Mouse (Mus musculus) stomach, postnatal 0 days (tissue): Measurements from ENCODE around the gene Agbl4. TPM values are rescaled to one million over a fixed set of nuclear protein-coding genes. Genes with fewer than 3 reads are reported as not detected.

Experiments used
- ATAC-seq: fragments of 200-750 bp; cut with Nextera tagmentation; 2 replicates; pipeline ENCODE4 v1.8.0; 2017; ENCODE audit not compliant: low FRiP score, low TSS enrichment
- DNase-seq: peaks from one replicate; pipeline ENCODE4 v3.0.0-alpha.2; 2016; ENCODE audit warnings: low spot score
- H3K27ac ChIP-seq: fragments of 300-500 bp; sonication (generic); replicated peaks from 2 replicates; pipeline ENCODE4 v1.5.1; 2014; ENCODE audit warnings: mild to moderate bottlenecking, control low read depth
- H3K27me3 ChIP-seq: fragments of 300-500 bp; sonication (generic); 2 replicates; pipeline ENCODE4 v1.6.1; 2014; ENCODE audit warnings: low read length; ENCODE audit not compliant: control insufficient read depth, insufficient read depth
- H3K36me3 ChIP-seq: fragments of 300-500 bp; sonication (generic); 2 replicates; pipeline ENCODE4 v1.6.1; 2014; ENCODE audit warnings: low read length, mixed read lengths; ENCODE audit not compliant: control insufficient read depth, insufficient read depth
- H3K4me1 ChIP-seq: fragments of 300-500 bp; sonication (generic); replicated peaks from 2 replicates; pipeline ENCODE4 v1.6.1; 2014; ENCODE audit warnings: antibody characterized with exemption; ENCODE audit not compliant: control insufficient read depth, insufficient read depth
- H3K4me2 ChIP-seq: fragments of 300-500 bp; sonication (generic); replicated peaks from 2 replicates; pipeline ENCODE4 v1.6.1; 2014; ENCODE audit warnings: low read depth, mild to moderate bottlenecking, control low read depth, moderate library complexity
- H3K4me3 ChIP-seq: fragments of 300-500 bp; sonication (generic); 2 replicates; pipeline ENCODE4 v1.5.1; 2014; ENCODE audit warnings: low read depth, low read length, control low read depth
- H3K9ac ChIP-seq: fragments of 300-500 bp; sonication (generic); 2 replicates; pipeline ENCODE4 v1.6.1; 2014; ENCODE audit warnings: mild to moderate bottlenecking, low read length, control low read depth, mixed read lengths
- H3K9me3 ChIP-seq: fragments of 300-500 bp; sonication (generic); 2 replicates; pipeline ENCODE4 v1.6.1; 2016; ENCODE audit warnings: low read length; ENCODE audit not compliant: control insufficient read depth
- CTCF ChIP-seq: IDR thresholded peaks from 2 replicates; pipeline ENCODE4 v1.5.1; 2016; ENCODE audit warnings: antibody characterized with exemption, low read depth, mild to moderate bottlenecking, moderate library complexity
- EP300 ChIP-seq: optimal IDR thresholded peaks from 2 replicates; pipeline ENCODE3; 2016; ENCODE audit warnings: antibody characterized with exemption
- WGBS: fragments of 180-500 bp; shearing (Covaris S2); extraction: QIAGEN DNeasy Blood & Tissue Kit; methylation state at CpG from one replicate; pipeline ENCODE4 v1.1.7; 2014; 5-methylcytosine and 5-hydroxymethylcytosine counted together
- polyA plus RNA-seq: library from polyadenylated mRNA; unstranded; fragments of >200 nt; fragmentation: Nextera tagmentation; extraction: Ambion mirVana; gene quantifications from 2 replicates; pipeline ENCODE4 v1.2.1, GENCODE M21; 2015

The Agbl4 gene
- polyA plus RNA-seq, 1 experiment from 2014 or later = 0.10 TPM

GRCm38 (mm10) chr4:110641417-110641816 lies 244.0 kb downstream of the Agbl4 start:
- Histone ChIP-seq H3K9ac (no peak overlapping the region), H3K4me1 (no peaks in the 10 kb centered on the region), H3K27ac (no peak overlapping the region), H3K27me3 (no peaks in the 10 kb centered on the region), H3K9me3 (no peaks in the 10 kb centered on the region), H3K4me3 (no peak overlapping the region), H3K4me2 (no peak overlapping the region), H3K36me3 (no peaks in the 10 kb centered on the region)
- ATAC-seq (no peak), DNase-seq (no peak)
- TF ChIP-seq EP300 (no peak), CTCF (no peak)
- 90% methylated on average over 3 of the region's 3 CpGs for WGBS

GRCm38 (mm10) chr4:110662940-110663339 lies 265.5 kb downstream of the Agbl4 start:
- WGBS = 74% methylated on average over 2 of the region's 2 CpGs
- TF ChIP-seq CTCF (no peak), EP300 (no peak)
- Histone ChIP-seq H3K36me3 (no peaks in the 10 kb centered on the region), H3K9ac (no peak overlapping the region), H3K4me2 (no peak overlapping the region), H3K27ac (no peak overlapping the region), H3K4me1 (no peaks in the 10 kb centered on the region), H3K4me3 (no peak overlapping the region), H3K9me3 (no peaks in the 10 kb centered on the region), H3K27me3 (no peaks in the 10 kb centered on the region)
- ATAC-seq (no peak), DNase-seq (no peak)

- H3K36me3 ChIP-seq = no peaks in the 10 kb centered on the region
- 57% methylated on average over 1 of the region's 1 CpGs for WGBS
- no peaks in the 10 kb centered on the region for H3K9me3 ChIP-seq
- ATAC-seq (no peak), DNase-seq (no peak)
- no peaks in the 10 kb centered on the region for H3K4me1 ChIP-seq
- no peak overlapping the region for H3K4me3 ChIP-seq
- H3K27me3 ChIP-seq = no peaks in the 10 kb centered on the region
- H3K4me2 ChIP-seq = no peak overlapping the region
- TF ChIP-seq EP300 (no peak), CTCF (no peak)
- H3K27ac ChIP-seq = no peak overlapping the region
- H3K9ac ChIP-seq = no peak overlapping the region
Measured at GRCm38 (mm10) chr4:110674121-110674520, 276.7 kb downstream of the Agbl4 start.

GRCm38 (mm10) chr4:110735141-110735540 lies 337.7 kb downstream of the Agbl4 start:
- WGBS = 76% methylated on average over 1 of the region's 1 CpGs
- Histone ChIP-seq H3K4me3 (no peak overlapping the region), H3K9me3 (no peaks in the 10 kb centered on the region), H3K36me3 (no peaks in the 10 kb centered on the region), H3K27me3 (no peaks in the 10 kb centered on the region), H3K4me1 (no peaks in the 10 kb centered on the region), H3K9ac (no peak overlapping the region), H3K4me2 (no peak overlapping the region), H3K27ac (no peak overlapping the region)
- ATAC-seq (no peak), DNase-seq (no peak)
- no peak for TF ChIP-seq EP300
- TF ChIP-seq CTCF = no peak

- ATAC-seq = no peak
- Histone ChIP-seq H3K9me3 (no peaks in the 10 kb centered on the region), H3K9ac (no peak overlapping the region), H3K27me3 (no peaks in the 10 kb centered on the region), H3K27ac (no peak overlapping the region), H3K4me3 (no peak overlapping the region), H3K36me3 (no peaks in the 10 kb centered on the region), H3K4me1 (no peaks in the 10 kb centered on the region), H3K4me2 (no peak overlapping the region)
- WGBS = 70% methylated on average over 2 of the region's 2 CpGs
- TF ChIP-seq CTCF (no peak), EP300 (no peak)
- DNase-seq = no peak
Measured at GRCm38 (mm10) chr4:110757941-110758340, 360.5 kb downstream of the Agbl4 start.

- no peaks in the 10 kb centered on the region for H3K36me3 ChIP-seq
- H3K27me3 ChIP-seq = no peaks in the 10 kb centered on the region
- no peaks in the 10 kb centered on the region for H3K4me1 ChIP-seq
- no peak overlapping the region for H3K4me2 ChIP-seq
- H3K9ac ChIP-seq = no peak overlapping the region
- no peak for ATAC-seq
- H3K27ac ChIP-seq = no peak overlapping the region
- no peak overlapping the region for H3K4me3 ChIP-seq
- 72% methylated on average over 4 of the region's 4 CpGs for WGBS
- H3K9me3 ChIP-seq = no peaks in the 10 kb centered on the region
- TF ChIP-seq EP300 (no peak), CTCF (no peak)
- DNase-seq = no peak
Measured at GRCm38 (mm10) chr4:110788596-110788995, 391.1 kb downstream of the Agbl4 start.
